Mouse (Mus musculus) hindbrain, postnatal 0 days (tissue): ENCODE results near the gene Prdx2. TPM values are rescaled to one million over a fixed set of nuclear protein-coding genes. Genes with fewer than 3 reads are reported as not detected.
A peak's percentile ranks its signal among the peaks of the same experiment; 100 is the strongest.

Source experiments
- ATAC-seq: fragments of 200-750 bp; cut with Nextera tagmentation; 2 replicates; pipeline ENCODE4 v1.8.0; 2017; ENCODE audit warnings: mild to moderate bottlenecking, moderate TSS enrichment, moderate library complexity
- DNase-seq: peaks from one replicate; pipeline ENCODE4 v3.0.0-alpha.2; 2015; ENCODE audit warnings: low spot score
- H3K27ac ChIP-seq: fragments of 300-500 bp; sonication (generic); 2 replicates; pipeline ENCODE4 v1.5.1; 2014; ENCODE audit warnings: mild to moderate bottlenecking
- H3K27me3 ChIP-seq: fragments of 300-500 bp; sonication (generic); 2 replicates; pipeline ENCODE4 v1.6.1; 2014; ENCODE audit warnings: low read length, mixed read lengths; ENCODE audit not compliant: insufficient read depth
- H3K36me3 ChIP-seq: fragments of 300-500 bp; sonication (generic); 2 replicates; pipeline ENCODE4 v1.6.1; 2014; ENCODE audit warnings: low read length, mixed read lengths; ENCODE audit not compliant: insufficient read depth
- H3K4me1 ChIP-seq: fragments of 300-500 bp; sonication (generic); 2 replicates; pipeline ENCODE4 v1.6.1; 2014; ENCODE audit warnings: antibody characterized with exemption, low read length, mixed read lengths; ENCODE audit not compliant: insufficient read depth
- H3K4me2 ChIP-seq: fragments of 300-500 bp; sonication (generic); 2 replicates; pipeline ENCODE4 v1.6.1; 2014; ENCODE audit warnings: low read depth, mild to moderate bottlenecking, low read length, moderate library complexity, mixed read lengths
- H3K4me3 ChIP-seq: fragments of 300-500 bp; sonication (generic); 2 replicates; pipeline ENCODE4 v1.5.1; 2014; ENCODE audit warnings: low read length
- H3K9ac ChIP-seq: fragments of 300-500 bp; sonication (generic); replicated peaks from 2 replicates; pipeline ENCODE4 v1.6.1; 2014; ENCODE audit warnings: mild to moderate bottlenecking, low read length, moderate library complexity, mixed read lengths
- H3K9me3 ChIP-seq: fragments of 300-500 bp; sonication (generic); 2 replicates; pipeline ENCODE4 v1.6.1; 2016; ENCODE audit warnings: low read length, mixed read lengths
- CTCF ChIP-seq: IDR thresholded peaks from 2 replicates; pipeline ENCODE4 v1.5.1; 2016; ENCODE audit warnings: antibody characterized with exemption, control low read depth, low read depth
- WGBS: fragments of 180-500 bp; shearing (Covaris S2); extraction: QIAGEN DNeasy Blood & Tissue Kit; methylation state at CpG from one replicate; pipeline ENCODE4 v1.1.7; 2014; 5-methylcytosine and 5-hydroxymethylcytosine counted together
- polyA plus RNA-seq: library from polyadenylated mRNA; unstranded; fragments of >200 nt; fragmentation: Nextera tagmentation; extraction: Ambion mirVana; gene quantifications from 2 replicates; pipeline ENCODE4 v1.2.1, GENCODE M21; 2015
- total RNA-seq: library from RNA; depleted of rRNA; stranded (reverse); fragments of >200 nt; gene quantifications from 2 replicates; pipeline ENCODE4 v1.2.3, GENCODE M21; 2014

The Prdx2 gene
- total and polyA plus RNA-seq, 2 experiments from 2014 or later: 763 to 937 TPM

DNA sequence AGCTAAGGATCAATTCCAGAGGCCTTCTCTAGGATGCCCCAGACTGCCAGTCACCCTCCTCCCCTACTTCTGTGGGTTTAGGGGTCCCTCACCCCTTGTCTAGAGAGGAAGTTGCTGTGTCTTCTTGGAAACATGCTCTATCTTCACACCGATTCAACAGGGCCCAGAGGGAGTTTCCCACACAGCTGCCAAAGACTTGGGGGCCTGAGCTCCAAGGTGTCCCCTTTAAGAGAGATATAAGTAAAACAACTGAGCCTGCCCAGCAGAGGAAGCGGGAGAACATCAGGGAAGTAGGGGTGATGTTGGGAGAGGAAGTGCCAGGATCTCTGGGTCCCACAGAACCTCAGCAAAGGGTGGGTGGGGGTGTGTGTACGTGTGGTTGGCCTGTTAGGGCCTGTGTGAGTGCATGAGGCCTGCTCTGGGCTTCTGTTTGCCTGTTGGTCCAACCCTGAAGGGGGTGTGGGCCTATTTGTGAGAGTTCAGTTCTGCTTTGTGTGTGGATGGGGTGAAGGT lies 13.2 kb downstream of the Prdx2 start:
- Histone ChIP-seq H3K4me1 (peaks cover 40% of the 10 kb centered on the region), H3K9ac (no peak overlapping the region), H3K4me2 (no peak overlapping the region), H3K4me3 (no peak overlapping the region), H3K36me3 (no peaks in the 10 kb centered on the region), H3K27me3 (no peaks in the 10 kb centered on the region), H3K9me3 (no peaks in the 10 kb centered on the region), H3K27ac (no peak overlapping the region)
- DNase-seq (no peak), ATAC-seq (no peak)
- 77% methylated on average over 3 of the region's 3 CpGs for WGBS
- TF ChIP-seq CTCF: no peak

DNA sequence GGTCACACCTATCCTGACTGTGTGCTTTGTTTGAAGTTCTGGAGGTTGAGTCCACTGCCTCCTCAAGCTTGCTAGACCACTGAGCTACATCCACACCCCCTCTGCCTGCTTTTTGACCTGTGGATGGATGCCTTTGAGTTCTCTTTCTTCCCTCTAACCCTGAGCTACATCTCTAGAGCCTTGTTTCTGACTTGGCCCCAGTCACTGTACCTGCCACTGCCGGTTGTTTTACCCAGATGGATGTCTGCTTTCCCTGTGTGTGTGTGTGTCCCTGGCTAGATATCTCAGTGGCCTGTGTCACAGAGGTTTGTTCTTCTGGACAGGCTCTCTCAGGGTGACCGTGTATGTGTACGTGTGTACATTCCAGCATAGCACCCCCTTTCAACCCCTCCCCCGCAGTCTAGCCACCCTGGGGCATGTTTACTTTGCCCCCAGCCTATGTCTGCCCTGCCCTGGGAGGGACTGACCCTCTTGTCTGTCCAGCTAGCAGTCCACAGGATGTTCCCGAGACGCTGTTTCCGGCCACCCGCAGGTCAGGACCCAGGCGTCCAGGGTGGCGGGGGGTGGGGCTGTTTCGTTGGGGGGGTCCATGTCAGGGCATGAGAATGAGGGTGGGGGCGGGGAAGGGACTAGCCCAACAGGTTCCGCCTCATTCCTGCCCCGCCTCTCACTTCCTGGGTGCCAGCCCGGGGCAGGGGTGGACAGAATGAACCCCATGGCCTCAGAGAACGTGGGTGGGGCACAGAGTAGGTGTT lies 15.1 kb downstream of the Prdx2 start:
- Histone ChIP-seq H3K4me2 (peak overlapping the region; percentile 99), H3K36me3 (no peaks in the 10 kb centered on the region), H3K9ac (peak overlapping the region; percentile 52), H3K4me1 (peaks cover 28% of the 10 kb centered on the region), H3K27me3 (no peaks in the 10 kb centered on the region), H3K27ac (peak overlapping the region; percentile 75; the same call in 1 of the 2 replicates), H3K4me3 (peak overlapping the region; percentile 51; the same call in 1 of the 2 replicates), H3K9me3 (no peaks in the 10 kb centered on the region)
- no peak for ATAC-seq
- 17% methylated on average over 16 of the region's 16 CpGs for WGBS
- TF ChIP-seq CTCF: no peak
- DNase-seq: no peak

DNA sequence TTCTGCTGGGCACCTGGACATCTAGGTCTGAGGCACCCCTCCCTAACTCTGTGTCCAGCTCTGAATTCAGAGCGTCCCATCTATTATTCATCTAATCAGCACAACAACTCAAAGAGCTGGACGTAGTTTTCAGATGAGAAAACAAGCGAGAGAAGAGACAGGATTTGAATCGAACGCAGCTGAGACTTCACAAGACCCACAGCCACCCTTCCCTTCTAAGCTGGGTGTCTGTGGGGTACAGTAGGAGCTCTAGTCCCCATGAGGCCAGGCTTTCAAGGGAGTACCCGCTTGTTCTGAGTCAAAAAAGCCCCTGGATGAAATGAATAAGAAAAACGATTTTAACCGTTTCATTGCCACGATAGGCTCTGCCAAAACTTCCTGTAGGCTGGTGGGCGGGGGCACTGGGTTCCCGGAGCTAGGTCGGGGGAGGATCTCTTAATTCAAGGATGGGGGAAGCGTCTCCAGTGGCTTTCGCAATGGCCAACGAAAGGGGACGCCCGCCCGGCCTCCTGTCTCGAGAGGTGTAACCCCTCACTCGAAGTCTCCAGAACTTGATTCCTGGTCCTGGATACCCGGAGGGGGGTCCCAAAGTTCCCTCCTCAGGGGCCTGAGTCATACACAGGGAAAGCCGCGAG lies 15.8 kb downstream of the Prdx2 start:
- ATAC-seq: no peak
- H3K36me3 ChIP-seq: no peaks in the 10 kb centered on the region
- TF ChIP-seq CTCF: no peak
- no peaks in the 10 kb centered on the region for H3K27me3 ChIP-seq
- H3K9ac ChIP-seq: peak overlapping the region; percentile 52
- peak overlapping the region; percentile 51 for H3K4me3 ChIP-seq
- no peaks in the 10 kb centered on the region for H3K9me3 ChIP-seq
- DNase-seq: no peak
- peak overlapping the region; percentile 99 for H3K4me2 ChIP-seq
- WGBS: 1% methylated on average over 23 of the region's 23 CpGs
- peaks cover 21% of the 10 kb centered on the region for H3K4me1 ChIP-seq
- peak overlapping the region; percentile 75 for H3K27ac ChIP-seq

DNA sequence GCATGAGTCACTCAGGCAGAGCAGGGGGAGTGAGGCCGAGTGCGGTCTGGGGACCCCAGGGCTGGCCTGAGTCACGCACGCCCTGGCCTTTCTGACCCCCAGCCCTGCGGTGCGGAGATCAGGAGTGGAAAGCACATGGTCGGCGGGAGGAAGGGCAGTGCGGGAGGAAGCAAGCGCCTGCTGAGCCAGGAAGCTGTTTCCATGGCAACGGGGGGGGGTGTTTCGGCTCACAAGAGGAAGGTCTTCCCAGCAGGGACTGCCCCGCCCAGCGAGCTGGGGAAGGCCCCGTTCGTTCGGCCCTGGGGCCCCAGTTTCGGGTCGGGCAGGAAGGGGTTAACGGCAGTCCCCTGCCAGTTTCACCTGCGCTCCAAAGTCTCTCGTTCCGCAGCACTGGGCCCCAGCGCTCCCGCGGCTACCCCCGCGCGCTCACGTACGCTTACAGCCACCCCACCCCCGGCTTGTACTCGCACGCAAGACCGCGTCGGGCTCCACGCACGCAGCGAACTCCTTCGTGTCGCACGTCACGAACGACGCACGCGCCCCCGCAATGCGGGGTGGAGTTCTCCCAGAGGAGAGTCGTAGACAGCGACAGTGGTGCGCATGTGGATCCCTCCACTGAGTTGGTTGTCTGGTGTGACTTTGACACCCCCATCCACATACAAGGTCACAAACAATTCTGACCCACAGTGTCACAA lies 16.4 kb downstream of the Prdx2 start:
- WGBS: under 1% methylated on average over 53 of the region's 53 CpGs

DNA sequence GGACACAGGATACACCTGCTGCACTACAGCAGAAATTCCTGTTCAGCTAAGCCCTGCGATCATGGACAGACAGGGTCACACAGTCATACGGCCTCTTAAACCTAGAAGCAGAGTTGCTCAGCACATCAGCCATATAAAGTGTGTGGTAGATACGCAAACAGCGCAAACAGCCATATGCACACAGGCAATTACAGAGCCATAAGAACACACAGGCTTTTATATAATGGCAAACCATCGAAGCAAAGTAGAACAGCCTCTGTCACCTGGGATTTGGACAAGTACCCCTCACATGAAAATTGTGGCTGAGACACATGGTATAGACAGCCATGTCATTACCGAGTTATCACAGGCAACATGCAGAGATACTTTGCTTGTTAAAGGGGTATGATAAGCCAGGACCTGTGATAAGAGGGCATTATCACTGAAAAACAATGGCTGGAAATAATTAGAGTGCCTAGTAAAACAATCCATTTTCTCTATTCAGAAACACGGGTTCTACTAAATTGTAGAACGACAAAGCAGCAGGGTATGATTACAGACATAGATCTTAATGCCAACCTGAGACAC lies 17.1 kb downstream of the Prdx2 start:
- peak overlapping the region; percentile 75 for H3K27ac ChIP-seq
- H3K9ac ChIP-seq: peak overlapping the region; percentile 52; the same call in 1 of the 2 replicates
- H3K4me3 ChIP-seq: peak overlapping the region; percentile 51; the same call in 1 of the 2 replicates
- peak overlapping the region; percentile 99 for H3K4me2 ChIP-seq
- DNase-seq (no peak), ATAC-seq (no peak)
- H3K4me1 ChIP-seq: peaks cover 16% of the 10 kb centered on the region
- no peaks in the 10 kb centered on the region for H3K36me3 ChIP-seq
- H3K27me3 ChIP-seq: no peaks in the 10 kb centered on the region
- WGBS: 33% methylated on average over 8 of the region's 8 CpGs
- no peaks in the 10 kb centered on the region for H3K9me3 ChIP-seq
- TF ChIP-seq CTCF: no peak

More for the DNA sequence above, 16.4 kb downstream of the Prdx2 start:
- peak overlapping the region; percentile 52 for H3K9ac ChIP-seq
- H3K36me3 ChIP-seq: no peaks in the 10 kb centered on the region
- H3K4me3 ChIP-seq: peak overlapping the region; percentile 51
- peaks cover 17% of the 10 kb centered on the region for H3K4me1 ChIP-seq
- no peaks in the 10 kb centered on the region for H3K27me3 ChIP-seq
- H3K4me2 ChIP-seq: peak overlapping the region; percentile 99
- peak overlapping the region; percentile 75 for H3K27ac ChIP-seq
- peak; percentile 93 for DNase-seq
- peak; percentile 68 for ATAC-seq
- H3K9me3 ChIP-seq: no peaks in the 10 kb centered on the region
- no peak for TF ChIP-seq CTCF

DNA sequence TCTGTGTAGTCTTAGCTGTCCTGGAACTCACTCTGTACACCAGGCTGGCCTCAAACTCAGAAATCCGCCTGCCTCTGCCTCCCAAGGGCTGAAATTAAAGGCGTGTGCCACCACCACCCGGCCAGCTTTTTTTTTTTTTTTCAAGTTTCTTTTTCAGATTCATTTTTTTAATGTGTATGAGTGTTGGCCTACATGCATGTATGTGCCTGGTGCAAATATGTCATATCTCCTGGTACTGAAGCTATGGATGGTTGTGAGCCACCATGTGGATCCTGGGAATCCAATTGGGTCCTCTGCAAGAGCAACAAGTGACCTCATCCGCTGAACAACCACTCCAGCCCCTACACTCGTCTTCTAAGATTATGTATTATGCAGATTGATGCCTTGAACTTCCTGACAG lies 18.0 kb downstream of the Prdx2 start:
- DNase-seq: no peak
- Histone ChIP-seq H3K4me3 (no peak overlapping the region), H3K4me2 (no peak overlapping the region), H3K36me3 (no peaks in the 10 kb centered on the region), H3K9me3 (no peaks in the 10 kb centered on the region), H3K9ac (no peak overlapping the region), H3K27me3 (no peaks in the 10 kb centered on the region), H3K4me1 (peaks cover 16% of the 10 kb centered on the region), H3K27ac (no peak overlapping the region)
- TF ChIP-seq CTCF: no peak
- 82% methylated on average over 5 of the region's 5 CpGs for WGBS
- ATAC-seq: no peak
